Mouse (Mus musculus) forebrain, embryonic 16.5 days (tissue): ENCODE measurements around the gene Slbp. TPM values are rescaled to one million over a fixed set of nuclear protein-coding genes. Genes with fewer than 3 reads are reported as not detected.

Experiments
- ATAC-seq: fragments of 200-750 bp; cut with Nextera tagmentation; 2 replicates; pipeline ENCODE4 v1.8.0; 2017; ENCODE audit warnings: mild to moderate bottlenecking, moderate library complexity
- H3K27ac ChIP-seq: fragments of 300-500 bp; sonication (generic); 2 replicates; pipeline ENCODE4 v1.5.1; 2014; ENCODE audit warnings: low read length, control low read depth
- H3K27me3 ChIP-seq: fragments of 300-500 bp; sonication (generic); replicated peaks from 2 replicates; pipeline ENCODE4 v1.6.1; 2014; ENCODE audit warnings: low read length; ENCODE audit not compliant: control insufficient read depth, insufficient read depth
- H3K36me3 ChIP-seq: fragments of 300-500 bp; sonication (generic); 2 replicates; pipeline ENCODE4 v1.6.1; 2014; ENCODE audit not compliant: control insufficient read depth, insufficient read depth
- H3K4me1 ChIP-seq: fragments of 300-500 bp; sonication (generic); replicated peaks from 2 replicates; pipeline ENCODE4 v1.6.1; 2014; ENCODE audit warnings: low read length; ENCODE audit not compliant: control insufficient read depth, insufficient read depth
- H3K4me2 ChIP-seq: fragments of 300-500 bp; sonication (generic); 2 replicates; pipeline ENCODE4 v1.6.1; 2014; ENCODE audit warnings: mild to moderate bottlenecking, low read length, control low read depth
- H3K4me3 ChIP-seq: fragments of 300-500 bp; sonication (generic); replicated peaks from 2 replicates; pipeline ENCODE4 v1.5.1; 2014; ENCODE audit warnings: mild to moderate bottlenecking, low read length, control low read depth
- H3K9ac ChIP-seq: fragments of 300-500 bp; sonication (generic); replicated peaks from 2 replicates; pipeline ENCODE4 v1.6.1; 2014; ENCODE audit warnings: low read depth, low read length, control low read depth
- H3K9me3 ChIP-seq: fragments of 300-500 bp; sonication (generic); 2 replicates; pipeline ENCODE4 v1.6.1; 2016; ENCODE audit warnings: low read length; ENCODE audit not compliant: control insufficient read depth
- WGBS: fragments of 180-500 bp; shearing (Covaris S2); extraction: QIAGEN DNeasy Blood & Tissue Kit; methylation state at CpG from one replicate; pipeline ENCODE4 v1.1.7; 2014; 5-methylcytosine and 5-hydroxymethylcytosine counted together
- polyA plus RNA-seq: library from polyadenylated mRNA; unstranded; fragments of >200 nt; fragmentation: Nextera tagmentation; extraction: Ambion mirVana; gene quantifications from 2 replicates; pipeline ENCODE4 v1.2.1, GENCODE M21; 2015

Gene Slbp
- polyA plus RNA-seq, 1 experiment from 2014 or later: 126 TPM

- no peaks in the 10 kb centered on the region for H3K27me3 ChIP-seq
- H3K27ac ChIP-seq: no peak overlapping the region
- H3K4me2 ChIP-seq: peak overlapping the region; percentile 78
- WGBS: 0% methylated on average over 26 of the region's 26 CpGs
- ATAC-seq: 0 out of 2 replicates have a peak, but pooled peaks have one; percentile 1
- H3K4me3 ChIP-seq: peak overlapping the region; percentile 82
- peak overlapping the region; percentile 59 for H3K9ac ChIP-seq
- H3K9me3 ChIP-seq: no peaks in the 10 kb centered on the region
- no peaks in the 10 kb centered on the region for H3K36me3 ChIP-seq
- H3K4me1 ChIP-seq: peaks cover 35% of the 10 kb centered on the region
Measured at GRCm38 (mm10) chr5:33658664-33659050, 6.3 kb upstream of the Slbp start.

DNA sequence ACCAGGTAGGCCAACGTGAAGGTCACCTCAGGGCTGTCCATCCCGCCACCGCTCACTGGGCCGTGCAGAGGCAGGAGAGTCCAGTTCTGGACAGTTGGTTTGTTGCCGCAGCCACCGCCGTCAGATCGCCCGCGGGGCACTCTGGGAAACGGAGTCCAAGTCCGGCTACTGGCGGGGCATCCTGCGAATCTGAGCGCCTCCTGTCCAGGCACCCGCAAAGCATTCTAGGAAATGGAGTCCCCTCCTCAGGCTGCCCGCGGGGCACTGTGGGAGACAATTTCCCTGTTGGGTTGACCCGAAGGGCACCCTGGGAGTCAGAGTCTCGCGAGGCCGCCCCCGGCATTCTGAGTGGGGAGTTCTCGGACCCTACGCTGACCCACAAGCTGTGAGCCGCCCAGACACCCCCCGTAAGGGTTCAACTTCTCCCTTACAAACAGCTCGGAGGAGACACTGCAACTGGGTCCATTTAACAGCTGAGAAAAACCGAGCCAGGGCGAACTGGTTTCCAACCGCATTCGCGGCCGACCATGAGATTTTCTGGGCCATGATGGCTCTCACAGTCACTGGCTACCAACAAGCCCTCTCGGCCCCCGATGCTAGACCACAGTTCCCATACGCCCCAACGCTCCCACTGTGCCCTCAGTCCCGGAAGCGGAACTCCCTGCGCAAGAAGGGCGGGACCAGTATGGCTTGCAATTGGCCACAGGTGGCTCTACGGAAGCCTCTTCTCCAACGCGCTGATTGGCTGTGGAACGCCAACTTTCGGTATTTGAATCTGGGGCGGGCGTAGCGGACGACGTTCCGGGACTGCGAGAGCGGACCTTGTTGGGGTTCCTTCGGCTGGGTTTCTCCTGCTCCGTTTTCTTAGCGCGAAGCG, 5.7 kb upstream of the Slbp start, which contains the start of the genes Tacc3 and Tmem129:
TSS of gene Tacc3 (plus strand) at position 342 of the 877 bp plus-strand sequence.
TSS of gene Tmem129 (minus strand) at position 630 of the 877 bp plus-strand sequence.
- Histone ChIP-seq H3K9ac (peak within 1 kb of the TSS; percentile 70), H3K4me3 (peak within 1 kb of the TSS; percentile 82), H3K9me3 (no peaks in the 10 kb centered on the region), H3K27me3 (no peaks in the 10 kb centered on the region), H3K4me1 (peaks cover 35% of the 10 kb centered on the region), H3K27ac (peak within 1 kb of the TSS; percentile 96), H3K36me3 (no peaks in the 10 kb centered on the region), H3K4me2 (peak within 1 kb of the TSS; percentile 97)
- ATAC-seq: peak; percentile 98
- under 1% methylated on average over 60 of the region's 60 CpGs for WGBS

- H3K27me3 ChIP-seq: no peaks in the 10 kb centered on the region
- H3K4me2 ChIP-seq: peak overlapping the region; percentile 97
- H3K4me1 ChIP-seq: peaks cover 38% of the 10 kb centered on the region
- under 1% methylated on average over 32 of the region's 32 CpGs for WGBS
- ATAC-seq: peak; percentile 6
- no peaks in the 10 kb centered on the region for H3K36me3 ChIP-seq
- peak overlapping the region; percentile 82 for H3K4me3 ChIP-seq
- H3K9me3 ChIP-seq: no peaks in the 10 kb centered on the region
- peak overlapping the region; percentile 74 for H3K27ac ChIP-seq
- H3K9ac ChIP-seq: peak overlapping the region; percentile 70
Measured at GRCm38 (mm10) chr5:33657251-33657786, 4.9 kb upstream of the Slbp start.

DNA sequence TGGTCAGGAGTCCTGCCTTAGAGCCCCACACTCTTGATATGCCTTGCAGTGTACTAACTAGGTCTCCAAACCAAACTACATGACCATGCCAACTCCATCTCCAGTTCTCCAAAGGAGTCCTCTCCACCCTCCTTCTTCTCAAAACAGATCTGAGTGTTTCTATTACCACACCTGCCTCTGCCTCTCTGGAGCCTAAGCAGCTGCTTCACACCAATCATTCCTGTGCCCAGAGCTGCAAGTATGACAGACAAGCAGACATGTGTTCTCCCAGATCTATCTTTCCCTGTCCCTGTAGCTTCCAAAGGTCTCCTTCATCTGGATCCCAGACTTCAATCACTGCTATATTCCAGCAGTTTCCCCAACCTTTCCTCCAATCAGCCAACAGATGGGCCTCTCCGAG, 4.4 kb upstream of the Slbp start:
- no peak overlapping the region for H3K27ac ChIP-seq
- peaks cover 38% of the 10 kb centered on the region for H3K4me1 ChIP-seq
- WGBS: 33% methylated on average over 1 of the region's 1 CpGs
- H3K4me2 ChIP-seq: peak overlapping the region; percentile 97
- no peak for ATAC-seq
- peak overlapping the region; percentile 82 for H3K4me3 ChIP-seq
- no peaks in the 10 kb centered on the region for H3K9me3 ChIP-seq
- peak overlapping the region; percentile 70 for H3K9ac ChIP-seq
- H3K27me3 ChIP-seq: no peaks in the 10 kb centered on the region
- H3K36me3 ChIP-seq: no peaks in the 10 kb centered on the region

DNA sequence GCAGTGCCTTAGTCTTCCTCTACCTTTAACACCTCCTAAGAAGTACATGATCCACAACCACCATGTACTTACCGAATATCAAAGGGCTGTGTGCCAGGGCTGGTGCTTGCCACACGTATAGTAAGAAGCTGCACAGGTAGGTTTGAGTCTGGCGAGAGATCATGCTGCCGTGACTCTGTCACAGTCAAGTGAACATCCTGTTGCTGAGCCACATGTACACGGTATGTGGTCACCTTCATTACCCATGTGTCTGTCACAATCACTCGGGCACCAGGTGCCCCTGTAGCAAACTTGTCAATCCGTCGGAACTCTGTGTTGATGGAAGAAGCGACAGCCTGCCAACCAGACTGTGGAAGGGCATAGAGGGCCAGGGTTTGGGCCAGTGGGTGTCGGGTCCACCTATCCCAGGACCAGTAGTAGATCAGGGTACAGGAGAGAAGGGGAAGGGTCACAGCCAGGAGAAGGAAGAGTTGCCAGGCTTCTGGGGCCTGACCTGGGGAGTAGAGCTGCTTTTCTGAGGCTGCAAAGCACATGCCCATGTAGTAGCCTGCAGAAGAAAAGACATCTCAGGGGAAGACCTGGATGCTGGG, 3.0 kb upstream of the Slbp start:
- Histone ChIP-seq H3K9ac (no peak overlapping the region), H3K9me3 (no peaks in the 10 kb centered on the region), H3K27me3 (no peaks in the 10 kb centered on the region), H3K4me1 (peaks cover 47% of the 10 kb centered on the region), H3K4me3 (no peak overlapping the region), H3K36me3 (no peaks in the 10 kb centered on the region), H3K4me2 (no peak overlapping the region), H3K27ac (no peak overlapping the region)
- WGBS: 96% methylated on average over 10 of the region's 10 CpGs
- no peak for ATAC-seq

DNA sequence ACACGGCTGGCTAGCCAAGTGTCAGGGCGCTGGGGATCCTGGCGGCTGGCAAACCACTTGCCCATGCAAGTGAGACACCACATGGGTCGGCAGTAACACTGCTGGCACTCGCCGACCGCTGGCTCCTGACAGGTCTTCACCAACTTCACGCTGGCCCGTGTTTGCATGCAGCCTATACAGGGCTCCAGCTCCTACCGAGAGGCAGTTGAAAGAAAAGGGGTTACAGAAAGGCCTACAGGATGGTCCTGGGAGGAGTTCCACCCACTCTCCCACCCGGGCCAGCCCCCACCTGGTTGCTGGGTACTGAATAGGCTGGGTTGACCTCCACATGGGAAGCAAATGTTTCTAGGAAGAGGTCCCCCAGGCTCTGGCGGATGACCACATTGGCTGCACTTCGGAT, 2.0 kb upstream of the Slbp start:
- WGBS: 94% methylated on average over 13 of the region's 13 CpGs
- H3K27me3 ChIP-seq: no peaks in the 10 kb centered on the region
- peaks cover 46% of the 10 kb centered on the region for H3K4me1 ChIP-seq
- no peak overlapping the region for H3K4me2 ChIP-seq
- H3K4me3 ChIP-seq: no peak overlapping the region
- no peak overlapping the region for H3K9ac ChIP-seq
- H3K27ac ChIP-seq: no peak overlapping the region
- no peaks in the 10 kb centered on the region for H3K9me3 ChIP-seq
- no peaks in the 10 kb centered on the region for H3K36me3 ChIP-seq
- no peak for ATAC-seq

GRCm38 (mm10) chr5:33652783-33653173, 404 bp upstream of the Slbp start:
- peak; percentile 13 for ATAC-seq
- Histone ChIP-seq H3K9ac (peak overlapping the region; percentile 50), H3K4me2 (peak overlapping the region; percentile 75), H3K4me3 (peak overlapping the region; percentile 93), H3K9me3 (no peaks in the 10 kb centered on the region), H3K27ac (peak overlapping the region; percentile 94), H3K4me1 (peaks cover 37% of the 10 kb centered on the region), H3K27me3 (no peaks in the 10 kb centered on the region), H3K36me3 (0 out of 2 replicates have a peak, but pooled peaks cover 3% of the 10 kb centered on the region)
- WGBS: 3% methylated on average over 9 of the region's 9 CpGs

DNA sequence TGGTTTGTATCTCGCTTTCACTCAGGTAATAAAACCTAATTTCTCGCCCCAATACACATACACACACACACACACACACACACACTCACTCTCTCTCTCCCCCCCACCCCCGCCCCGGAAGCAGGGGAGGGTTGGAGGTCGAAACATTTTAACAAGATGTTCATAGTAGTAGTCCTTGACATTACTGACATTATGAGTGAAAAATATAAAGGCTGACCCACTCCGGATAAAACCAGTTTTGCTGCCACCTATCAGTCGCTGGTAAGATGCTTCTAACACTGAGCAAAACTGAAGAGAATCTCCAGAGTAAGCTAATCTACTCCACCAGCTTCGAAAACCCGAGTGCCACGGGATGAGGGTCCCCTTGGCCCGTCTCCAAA, 843 bp downstream of the Slbp start:
- Histone ChIP-seq H3K9ac (peak overlapping the region; percentile 63), H3K4me3 (peak overlapping the region; percentile 93), H3K27ac (peak overlapping the region; percentile 94), H3K4me1 (peaks cover 30% of the 10 kb centered on the region), H3K36me3 (0 out of 2 replicates have a peak, but pooled peaks cover 3% of the 10 kb centered on the region), H3K9me3 (no peaks in the 10 kb centered on the region), H3K4me2 (peak overlapping the region; percentile 75), H3K27me3 (no peaks in the 10 kb centered on the region)
- ATAC-seq: no peak
- WGBS: 0% methylated on average over 11 of the region's 11 CpGs

DNA sequence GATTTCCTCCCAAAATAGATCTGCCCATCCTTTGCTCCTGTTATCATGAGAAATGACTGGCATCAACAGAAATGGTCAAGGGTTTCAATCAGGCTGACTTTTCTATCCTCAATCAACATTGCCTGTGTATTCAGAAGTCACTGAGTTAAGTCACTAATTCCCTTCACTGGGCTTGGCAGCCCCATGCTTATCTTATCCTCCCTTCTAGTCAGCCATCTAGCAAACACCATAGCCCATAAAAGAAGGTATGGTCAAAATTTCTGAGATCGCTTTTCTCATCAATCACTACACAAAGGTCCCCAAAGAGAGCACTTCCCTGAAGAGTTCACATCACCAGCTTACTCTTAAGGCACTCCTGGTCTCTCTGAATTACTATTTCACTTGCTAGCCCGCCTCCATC, 1.4 kb downstream of the Slbp start:
- Histone ChIP-seq H3K9me3 (no peaks in the 10 kb centered on the region), H3K27me3 (no peaks in the 10 kb centered on the region), H3K27ac (no peak overlapping the region; the same call in 1 of the 2 replicates), H3K4me1 (peaks cover 24% of the 10 kb centered on the region), H3K4me2 (peak overlapping the region; percentile 75), H3K4me3 (peak overlapping the region; percentile 93), H3K36me3 (0 out of 2 replicates have a peak, but pooled peaks cover 5% of the 10 kb centered on the region), H3K9ac (peak overlapping the region; percentile 63)
- no peak for ATAC-seq
- 17% methylated on average over 2 of the region's 2 CpGs for WGBS
